Mouse (Mus musculus) urinary bladder, postnatal 10 days (tissue): ENCODE results near the gene Npc1l1.

Experiments used
- DNase-seq: peaks from one replicate; pipeline ENCODE4 v3.0.0; 2022; ENCODE audit warnings: low spot score

Gene Npc1l1

DNA sequence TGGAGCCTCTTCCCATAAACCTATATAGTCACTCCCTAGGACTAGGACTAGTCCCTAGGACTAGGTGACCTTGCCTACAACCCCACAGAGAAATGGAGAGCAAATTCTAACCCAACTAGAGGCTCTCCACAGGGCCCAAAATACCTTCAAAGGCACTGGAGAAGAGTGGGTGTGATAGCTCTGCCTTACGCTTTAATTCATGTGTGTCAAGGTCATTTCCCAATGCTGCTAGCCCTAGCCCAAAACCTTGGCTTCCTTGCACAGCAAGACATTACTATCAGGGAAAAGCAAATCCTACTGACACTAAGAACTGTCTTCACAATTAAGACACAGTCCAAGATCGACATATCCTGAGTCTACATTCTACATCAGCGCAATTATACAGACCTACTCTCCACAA is 66.9 kb downstream of the Npc1l1 start:
- no peak for DNase-seq

DNA sequence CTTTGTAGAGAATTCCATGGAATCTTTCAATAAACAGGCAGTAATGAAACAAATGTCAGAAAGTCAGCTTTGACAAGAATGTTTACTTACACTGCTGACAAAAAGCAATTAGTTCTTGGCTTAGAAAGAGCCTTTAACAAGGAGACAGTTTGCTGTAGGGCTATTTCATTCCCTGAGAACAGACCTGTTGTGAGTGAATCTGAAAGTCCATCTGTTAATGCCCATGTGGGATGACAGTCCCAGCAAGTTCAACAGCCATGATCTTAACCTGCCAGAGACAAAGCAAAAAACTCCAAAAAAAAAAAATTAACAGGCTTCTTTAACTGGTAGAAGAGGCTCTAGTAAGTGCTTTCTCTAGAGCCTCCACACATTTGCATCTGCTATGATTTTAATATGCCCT is 68.4 kb downstream of the Npc1l1 start:
- DNase-seq: no peak
